Mouse (Mus musculus) limb, embryonic 10.5 days (tissue): Measurements from ENCODE around the gene Csnk1g2. TPM values are rescaled to one million over a fixed set of nuclear protein-coding genes. Genes with fewer than 3 reads are reported as not detected.
"Not testable (repeated sequence)": the region's sequence is repeated elsewhere in the genome, so short reads cannot be mapped to it uniquely, and the experiment has no call there.

ENCODE experiments used
- DNase-seq: peaks from one replicate; pipeline ENCODE4 v3.0.0-alpha.2; 2017; ENCODE audit warnings: low spot score
- H3K27ac ChIP-seq: fragments of 300-500 bp; sonication (generic); 2 replicates; pipeline ENCODE4 v1.5.1; 2016; ENCODE audit warnings: mild to moderate bottlenecking
- H3K27me3 ChIP-seq: fragments of 300-500 bp; sonication (generic); 2 replicates; pipeline ENCODE4 v1.6.1; 2016; ENCODE audit warnings: low read depth, mild to moderate bottlenecking; ENCODE audit not compliant: poor library complexity, severe bottlenecking
- H3K36me3 ChIP-seq: fragments of 300-500 bp; sonication (generic); 2 replicates; pipeline ENCODE4 v1.6.1; 2016; ENCODE audit warnings: mild to moderate bottlenecking, moderate library complexity
- H3K4me1 ChIP-seq: fragments of 300-500 bp; sonication (generic); 2 replicates; pipeline ENCODE4 v1.6.1; 2016
- H3K4me3 ChIP-seq: fragments of 300-500 bp; sonication (generic); 2 replicates; pipeline ENCODE4 v1.5.1; 2016; ENCODE audit warnings: mild to moderate bottlenecking, moderate library complexity
- H3K9me3 ChIP-seq: fragments of 300-500 bp; sonication (generic); replicated peaks from 2 replicates; pipeline ENCODE4 v1.6.1; 2016; ENCODE audit warnings: mild to moderate bottlenecking
- WGBS: fragments of 180-500 bp; shearing (Covaris S2); methylation state at CpG from one replicate; pipeline ENCODE4 v1.1.7; 2016; 5-methylcytosine and 5-hydroxymethylcytosine counted together
- polyA plus RNA-seq: library from polyadenylated mRNA; unstranded; fragments of >200 nt; fragmentation: Nextera tagmentation; extraction: Ambion mirVana; gene quantifications from 2 replicates; pipeline ENCODE4 v1.2.1, GENCODE M21; 2016

Gene Csnk1g2
- polyA plus RNA-seq, 1 experiment from 2014 or later: 255 TPM

DNA sequence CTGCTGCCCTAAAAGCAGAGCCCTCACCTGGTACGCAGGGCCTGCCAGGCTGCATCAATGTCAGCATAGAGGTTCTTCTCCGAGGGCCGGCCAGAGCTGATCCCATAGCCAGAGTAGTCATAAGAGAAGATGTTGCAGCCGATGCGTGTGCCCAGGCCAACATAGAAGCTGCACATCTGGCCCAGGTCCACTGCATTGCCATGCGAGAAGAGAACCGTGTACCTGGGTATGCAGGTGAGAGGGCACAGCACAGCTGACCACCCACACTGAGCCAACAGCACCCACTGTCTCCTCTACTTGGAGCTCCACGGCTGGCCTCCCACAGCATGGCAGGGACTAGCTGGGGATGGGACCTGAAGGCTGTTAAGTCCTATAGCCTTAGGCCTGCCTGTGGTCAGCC is 37.1 kb upstream of the Csnk1g2 start:
- Histone ChIP-seq H3K27me3 (no peaks in the 10 kb centered on the region), H3K4me1 (peaks cover 47% of the 10 kb centered on the region), H3K36me3 (peaks cover 57% of the 10 kb centered on the region), H3K27ac (no peak overlapping the region), H3K9me3 (no peaks in the 10 kb centered on the region), H3K4me3 (peak overlapping the region; percentile 25)
- WGBS: 96% methylated on average over 8 of the region's 8 CpGs
- no peak for DNase-seq

DNA sequence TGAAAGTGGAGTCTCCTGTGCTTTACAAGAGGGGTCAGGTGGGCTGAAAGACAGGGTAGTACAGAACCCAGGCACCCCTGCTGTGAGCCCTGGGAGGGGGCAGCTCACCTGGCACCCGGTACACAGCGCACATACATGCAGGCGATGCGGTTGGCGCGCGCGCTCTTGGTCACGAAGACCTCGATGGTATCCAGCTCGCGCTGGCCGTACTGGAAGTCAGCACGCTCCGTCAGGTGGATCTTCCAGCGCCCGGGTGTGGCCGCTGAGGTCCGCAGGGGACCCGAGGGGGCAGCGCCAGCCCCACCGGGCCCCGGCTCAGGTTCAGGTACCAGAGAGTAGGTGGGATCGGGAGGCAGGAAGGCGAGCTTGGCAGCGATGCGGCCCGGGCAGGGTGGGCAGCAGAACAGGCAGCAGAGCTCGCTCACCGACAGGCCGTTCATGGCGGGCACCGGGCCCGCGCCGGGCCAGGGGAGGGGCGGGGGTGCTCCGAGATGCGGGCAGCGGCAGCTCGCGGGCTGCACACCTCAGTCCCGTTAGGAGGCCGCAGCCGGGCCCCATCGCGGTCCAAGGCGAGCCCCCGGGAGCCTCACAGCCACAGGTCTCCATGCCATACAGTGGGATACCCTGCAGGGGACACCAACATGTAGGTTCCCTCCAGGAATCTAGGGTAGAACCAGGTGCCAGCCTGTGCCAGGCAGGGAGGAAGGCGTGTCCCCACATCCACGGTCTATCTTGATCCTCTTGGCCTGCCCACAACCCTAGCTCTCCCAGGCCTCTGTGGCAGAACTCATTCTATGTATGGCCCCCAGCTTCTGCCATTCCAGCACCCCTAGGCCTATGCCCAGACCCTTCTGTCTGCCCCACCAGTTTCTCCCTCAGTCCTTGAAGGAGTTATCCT is 36.0 kb upstream of the Csnk1g2 start:
- no peaks in the 10 kb centered on the region for H3K27me3 ChIP-seq
- no peak for DNase-seq
- H3K36me3 ChIP-seq: peaks cover 51% of the 10 kb centered on the region
- H3K4me3 ChIP-seq: peak overlapping the region; percentile 25
- no peaks in the 10 kb centered on the region for H3K9me3 ChIP-seq
- WGBS: 93% methylated on average over 51 of the region's 51 CpGs
- peaks cover 47% of the 10 kb centered on the region for H3K4me1 ChIP-seq
- peak overlapping the region; percentile 80 for H3K27ac ChIP-seq

DNA sequence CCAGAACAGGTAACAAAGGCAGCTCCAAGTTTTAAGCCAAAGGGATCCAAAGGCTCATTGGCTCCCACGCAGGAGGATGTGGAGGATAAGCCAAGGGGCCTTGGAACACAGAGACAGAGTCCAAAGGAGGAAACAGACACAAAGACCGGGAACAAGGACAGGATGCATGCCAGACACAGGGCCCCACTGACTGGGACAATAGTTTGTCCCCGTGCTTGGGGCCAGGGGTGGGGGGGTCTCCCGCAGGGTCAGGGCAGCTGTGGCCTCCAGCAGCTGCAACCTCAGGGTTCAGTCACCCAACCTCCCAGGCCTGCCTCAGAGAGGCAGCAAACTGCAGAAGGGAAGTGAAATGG is 35.4 kb upstream of the Csnk1g2 start:
- H3K9me3 ChIP-seq: no peaks in the 10 kb centered on the region
- H3K27ac ChIP-seq: peak overlapping the region; percentile 80
- whole genome bisulfite sequencing: 74% methylated on average over 4 of the region's 4 CpGs
- peaks cover 46% of the 10 kb centered on the region for H3K36me3 ChIP-seq
- H3K4me1 ChIP-seq: peaks cover 51% of the 10 kb centered on the region
- peak overlapping the region; percentile 25; the same call in 1 of the 2 replicates for H3K4me3 ChIP-seq
- DNase-seq: no peak
- no peaks in the 10 kb centered on the region for H3K27me3 ChIP-seq

DNA sequence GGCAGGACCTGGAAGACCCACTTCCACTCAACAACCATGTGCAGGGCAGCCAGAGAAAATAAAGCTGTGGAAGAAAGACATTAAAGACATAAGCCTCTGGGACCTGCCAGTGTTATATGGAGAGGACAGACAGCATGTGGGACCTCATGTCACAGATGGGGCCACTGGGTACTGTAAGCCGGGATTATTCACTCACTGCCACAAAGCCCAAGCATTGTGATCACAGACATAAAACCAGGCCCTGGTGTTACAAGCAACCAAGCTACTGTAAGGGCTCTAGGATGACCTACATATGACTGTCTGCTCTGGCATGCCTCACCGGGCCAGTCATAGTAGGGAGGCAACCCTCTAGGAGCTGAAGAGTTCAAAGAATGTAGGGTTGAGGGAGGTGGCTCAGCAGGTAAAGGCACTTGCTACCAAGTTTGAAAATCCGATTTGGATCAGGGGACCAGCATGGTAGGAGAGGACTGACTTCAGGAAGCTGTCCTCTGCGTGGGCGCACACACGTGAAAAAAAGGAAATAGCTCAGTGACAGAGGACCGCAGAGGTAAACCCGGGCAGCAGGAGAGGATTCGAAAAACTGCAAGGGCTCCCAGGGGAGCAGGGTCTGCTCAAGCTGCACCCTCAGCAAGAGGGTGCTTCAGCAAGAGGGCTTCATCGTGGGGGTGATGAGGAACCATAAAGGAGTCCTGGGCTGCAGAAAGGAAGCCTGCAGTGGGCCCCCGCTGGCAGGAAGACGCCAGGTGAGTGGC is 33.3 kb upstream of the Csnk1g2 start:
- H3K4me1 ChIP-seq: peaks cover 51% of the 10 kb centered on the region
- no peaks in the 10 kb centered on the region for H3K27me3 ChIP-seq
- no peaks in the 10 kb centered on the region for H3K9me3 ChIP-seq
- WGBS: 19% methylated on average over 12 of the region's 12 CpGs
- no peak for DNase-seq
- peaks cover 28% of the 10 kb centered on the region for H3K36me3 ChIP-seq
- peak overlapping the region; percentile 87 for H3K27ac ChIP-seq
- H3K4me3 ChIP-seq: peak overlapping the region; percentile 86

DNA sequence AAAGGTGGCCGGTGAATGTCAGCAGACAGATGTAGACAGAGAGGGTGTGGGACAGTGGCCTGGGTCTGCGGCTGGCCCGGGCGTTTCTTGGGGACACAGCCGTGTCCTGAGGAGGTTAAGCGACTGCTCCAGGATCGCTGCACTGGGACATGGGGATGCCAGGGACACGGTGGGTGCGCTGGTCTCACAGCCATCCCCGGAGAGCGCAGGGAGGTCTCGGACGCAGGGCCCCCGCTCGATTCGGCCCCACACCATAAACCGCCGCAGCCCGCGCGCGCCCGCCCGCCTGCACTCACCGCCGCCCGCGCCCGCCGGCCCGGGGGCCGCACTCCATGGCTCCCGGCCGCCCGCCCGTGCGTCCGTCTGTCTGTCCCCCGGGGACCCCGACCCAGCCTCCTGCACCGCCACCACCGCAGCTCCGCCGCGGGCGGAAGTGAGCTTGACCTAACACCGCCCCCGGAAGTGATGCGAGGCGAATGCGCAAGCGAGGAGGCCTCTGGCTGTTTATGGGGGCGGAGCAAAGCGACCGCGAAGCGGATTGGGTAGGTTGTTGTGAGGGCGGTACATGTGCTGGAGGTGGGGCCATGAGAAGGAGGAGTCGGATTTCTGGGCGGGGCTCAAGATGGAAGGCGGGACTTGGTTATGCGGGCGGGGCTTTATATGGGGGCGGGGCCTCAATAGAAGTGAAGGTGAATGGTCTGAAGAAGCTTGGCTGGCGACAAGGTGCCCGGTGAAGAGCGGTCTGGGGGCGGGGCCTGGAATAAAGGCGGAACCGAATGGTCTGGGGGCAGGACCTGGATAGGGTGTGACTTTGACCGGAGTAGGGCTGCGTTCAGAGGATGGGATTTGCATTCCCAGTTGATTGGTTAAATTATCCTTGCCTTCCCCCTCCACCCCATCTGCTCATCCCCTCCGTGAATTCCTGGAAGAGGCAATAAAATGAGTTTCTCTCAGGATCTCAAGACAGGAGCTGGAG is 32.5 kb upstream of the Csnk1g2 start, which contains the start of gene Abhd17a:
Gene Abhd17a (minus strand): TSS at position 463 of the 976 bp plus-strand sequence.
- Histone ChIP-seq H3K36me3 (peaks cover 19% of the 10 kb centered on the region), H3K4me1 (peaks cover 44% of the 10 kb centered on the region)
- under 1% methylated on average over 73 of the region's 73 CpGs for WGBS

DNA sequence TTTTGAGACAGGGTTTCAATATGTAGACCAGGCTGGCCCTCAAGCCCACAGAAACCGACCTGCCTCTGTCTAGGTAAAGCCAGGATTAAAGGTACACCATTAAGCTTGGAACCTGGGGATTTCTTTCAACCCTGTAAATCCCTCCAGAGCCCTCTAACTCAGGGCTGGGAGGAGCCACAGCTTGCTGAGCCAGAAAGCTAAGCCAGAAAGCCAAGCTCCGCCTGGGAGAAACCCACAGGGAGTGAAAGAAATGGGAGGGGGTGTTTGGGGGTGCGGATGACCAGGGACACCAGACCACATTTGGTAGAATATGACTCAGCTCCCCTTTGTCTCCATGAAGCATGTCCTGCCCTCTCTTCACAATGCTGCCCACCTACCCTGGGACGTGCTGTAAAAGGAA is 26.3 kb upstream of the Csnk1g2 start:
- Histone ChIP-seq H3K9me3 (no peaks in the 10 kb centered on the region), H3K4me1 (0 out of 2 replicates have a peak, but pooled peaks cover 4% of the 10 kb centered on the region), H3K4me3 (no peak overlapping the region), H3K27ac (no peak overlapping the region), H3K36me3 (no peaks in the 10 kb centered on the region), H3K27me3 (no peaks in the 10 kb centered on the region)
- 48% methylated on average over 4 of the region's 4 CpGs for WGBS
- DNase-seq: no peak

More for the DNA sequence above, 32.5 kb upstream of the Csnk1g2 start, which contains the start of gene Abhd17a:
- no peaks in the 10 kb centered on the region for H3K27me3 ChIP-seq
- DNase-seq: peak; percentile 96
- H3K9me3 ChIP-seq: no peaks in the 10 kb centered on the region
- peak within 1 kb of the TSS; percentile 87 for H3K27ac ChIP-seq
- H3K4me3 ChIP-seq: peak within 1 kb of the TSS; percentile 86

DNA sequence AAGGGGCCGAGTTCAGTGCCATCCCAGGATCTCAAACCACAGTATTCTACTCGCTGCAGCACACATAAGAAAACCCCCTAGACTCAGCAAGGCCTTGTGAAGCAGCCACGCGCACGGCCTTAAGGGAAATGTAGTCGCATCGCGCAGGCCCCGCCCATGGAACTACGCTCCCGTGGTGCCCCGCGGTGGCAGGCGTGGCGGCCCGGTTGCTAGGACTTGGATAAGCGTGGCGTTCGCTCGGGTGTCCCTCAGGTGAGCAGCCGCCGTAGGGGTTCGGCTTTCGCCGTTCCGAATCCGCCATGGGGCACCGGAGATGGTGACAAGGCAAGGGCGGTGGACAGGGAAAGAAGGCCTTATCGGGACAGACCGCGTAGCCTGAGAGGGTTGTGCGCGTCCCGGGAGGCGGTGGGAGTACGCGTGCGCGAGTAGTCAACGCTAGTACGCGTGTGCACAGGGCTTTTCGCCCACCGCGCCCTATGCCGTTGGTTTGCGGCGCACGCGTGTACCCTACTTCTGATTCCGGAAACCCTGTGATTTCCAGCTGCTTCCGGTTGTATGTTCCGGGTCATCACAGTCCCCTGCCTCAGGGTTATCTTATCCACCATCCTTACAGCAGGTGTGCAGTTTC is 19.8 kb upstream of the Csnk1g2 start, which contains the start of the genes Scamp4 and Adat3:
Gene Scamp4 (plus strand): TSS at position 175 of the 628 bp plus-strand sequence.
Gene Adat3 (plus strand): TSS at position 183 of the 628 bp plus-strand sequence.
- Histone ChIP-seq H3K36me3 (peaks cover 23% of the 10 kb centered on the region), H3K4me3 (peak within 1 kb of the TSS; percentile 83), H3K27me3 (no peaks in the 10 kb centered on the region), H3K27ac (peak within 1 kb of the TSS; percentile 89), H3K9me3 (no peaks in the 10 kb centered on the region), H3K4me1 (peaks cover 26% of the 10 kb centered on the region)
- under 1% methylated on average over 54 of the region's 54 CpGs for WGBS
- DNase-seq: peak; percentile 96

DNA sequence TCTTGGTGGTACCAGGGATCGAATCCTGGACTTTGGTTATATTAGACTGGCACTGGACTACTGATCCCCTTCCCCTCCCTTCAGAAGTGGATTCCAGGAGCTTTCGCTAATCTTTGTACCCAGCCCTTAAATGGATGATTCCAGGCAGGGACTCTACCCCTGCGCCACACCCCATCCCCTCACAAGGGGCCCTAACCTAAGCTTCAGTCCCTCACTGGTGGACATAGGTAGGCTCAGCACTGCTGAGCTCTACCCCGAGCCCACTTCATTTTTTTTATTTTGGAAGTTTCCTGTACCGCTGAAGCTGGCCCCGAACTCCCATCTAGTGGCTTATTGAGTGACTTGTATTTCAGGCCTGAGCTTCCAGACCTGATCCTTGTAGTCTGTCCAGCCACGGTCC is 19.3 kb upstream of the Csnk1g2 start:
- Histone ChIP-seq H3K4me3 (peak overlapping the region; percentile 83), H3K4me1 (peaks cover 26% of the 10 kb centered on the region), H3K36me3 (peaks cover 29% of the 10 kb centered on the region), H3K9me3 (no peaks in the 10 kb centered on the region), H3K27me3 (no peaks in the 10 kb centered on the region), H3K27ac (peak overlapping the region; percentile 89)
- WGBS: 36% methylated on average over 7 of the region's 7 CpGs
- no peak for DNase-seq

DNA sequence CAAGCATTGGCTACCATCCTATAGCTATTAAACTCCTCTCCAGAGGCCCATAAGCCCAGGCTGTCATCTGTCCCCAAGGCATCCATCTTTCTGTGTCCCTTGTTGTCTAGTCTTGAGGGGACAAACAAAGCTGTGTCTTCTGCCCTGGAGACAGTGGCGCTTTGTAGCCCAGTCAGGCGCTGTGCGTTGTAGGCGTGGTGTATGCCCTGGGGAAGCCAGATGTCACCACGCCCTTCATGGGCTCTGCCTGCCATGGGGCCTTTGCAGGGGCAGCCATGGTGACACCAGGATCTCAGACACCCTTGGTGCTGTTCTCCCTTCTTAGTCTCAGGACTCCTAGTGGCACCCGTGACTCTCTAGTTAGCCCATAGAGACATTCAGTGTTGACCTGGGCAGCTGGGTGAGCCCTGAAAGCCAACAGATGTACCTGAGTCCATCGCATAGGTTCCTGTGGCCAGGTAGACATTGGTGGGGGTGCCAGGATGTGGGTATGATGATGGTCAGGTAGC is 18.6 kb upstream of the Csnk1g2 start:
- Histone ChIP-seq H3K4me1 (peaks cover 26% of the 10 kb centered on the region), H3K4me3 (peak overlapping the region; percentile 83), H3K36me3 (peaks cover 36% of the 10 kb centered on the region), H3K9me3 (no peaks in the 10 kb centered on the region), H3K27me3 (no peaks in the 10 kb centered on the region), H3K27ac (0 out of 2 replicates have a peak overlapping the region, but pooled peaks have one; percentile 89)
- 95% methylated on average over 7 of the region's 7 CpGs for WGBS
- DNase-seq: no peak

DNA sequence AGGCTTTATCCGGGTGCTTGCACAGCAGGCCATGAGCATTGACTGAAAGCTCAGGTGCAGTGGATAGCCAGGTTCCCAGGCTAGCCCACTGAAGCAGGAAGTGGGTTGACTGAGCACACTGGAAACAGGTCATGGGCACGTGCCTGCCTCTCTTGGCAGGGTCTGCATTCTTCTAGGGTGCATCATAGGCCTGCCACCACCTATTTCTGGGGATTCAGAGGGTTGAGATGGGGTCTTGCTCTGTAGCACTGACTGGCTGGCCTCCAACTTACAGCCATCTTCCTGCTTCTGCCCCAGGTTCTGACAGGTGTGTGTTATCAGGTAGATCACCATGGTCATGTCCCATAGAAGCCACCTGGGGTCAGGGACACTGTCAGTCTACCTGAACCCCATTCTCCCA is 17.6 kb upstream of the Csnk1g2 start:
- H3K4me1 ChIP-seq: peaks cover 26% of the 10 kb centered on the region
- no peak overlapping the region for H3K4me3 ChIP-seq
- H3K27me3 ChIP-seq: no peaks in the 10 kb centered on the region
- H3K36me3 ChIP-seq: peaks cover 45% of the 10 kb centered on the region
- no peaks in the 10 kb centered on the region for H3K9me3 ChIP-seq
- H3K27ac ChIP-seq: no peak overlapping the region
- DNase-seq: no peak
- WGBS: 83% methylated on average over 2 of the region's 2 CpGs

DNA sequence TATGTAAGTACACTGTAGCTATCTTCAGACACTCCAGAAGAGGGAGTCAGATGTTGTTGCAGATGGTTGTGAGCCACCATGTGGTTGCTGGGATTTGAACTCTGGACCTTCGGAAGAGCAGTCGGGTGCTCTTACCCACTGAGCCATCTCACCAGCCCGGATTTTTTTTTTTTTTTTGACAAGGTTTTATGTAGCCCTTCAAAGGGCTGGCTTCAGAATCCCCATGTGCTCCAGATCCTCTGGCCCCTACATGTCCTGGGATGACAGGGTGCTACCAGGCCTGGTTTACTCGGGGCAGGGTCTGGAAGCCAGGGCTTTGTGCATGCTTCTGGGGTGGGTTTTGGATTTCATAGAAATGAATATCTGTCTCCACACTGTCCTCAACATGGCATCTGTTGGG is 16.9 kb upstream of the Csnk1g2 start, which contains the start of gene Gm49322:
Gene Gm49322 (plus strand): TSS at position 301 of the 400 bp plus-strand sequence.
- H3K27ac ChIP-seq, H3K9me3 ChIP-seq, H3K27me3 ChIP-seq, DNase-seq: not testable (repeated sequence)
- WGBS: 91% methylated on average over 4 of the region's 4 CpGs
- H3K36me3 ChIP-seq: peaks cover 52% of the 10 kb centered on the region
- H3K4me3 ChIP-seq: 0 out of 2 replicates have a peak within 1 kb of the TSS, but pooled peaks have one; percentile 5
- H3K4me1 ChIP-seq: peaks cover 28% of the 10 kb centered on the region
